Mouse (Mus musculus): ENCODE results near the gene Aox3.

Gene Aox3

DNA sequence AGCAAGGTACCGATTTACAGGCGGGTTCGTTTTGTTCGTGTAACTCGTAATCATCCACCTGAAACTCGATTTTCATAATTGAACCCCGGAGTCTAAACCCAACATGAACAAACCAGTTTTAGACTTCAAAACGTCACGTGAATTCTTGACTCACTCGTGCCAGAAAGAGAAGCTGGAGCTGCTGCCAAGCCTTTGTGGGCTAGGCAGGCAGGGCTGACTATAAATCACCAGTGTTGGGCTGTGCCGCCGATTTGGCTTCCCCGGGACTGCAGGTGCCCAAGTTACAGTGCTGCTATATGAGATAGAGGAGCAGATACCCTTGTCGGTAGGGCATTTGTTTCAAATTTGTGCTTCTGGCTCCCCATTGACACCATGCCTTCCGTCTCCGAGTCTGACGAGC lies 97.3 kb downstream of the Aox3 start, which contains the start of gene Aox4:
Aox4 (plus strand) TSS at position 195 of the 400 bp plus-strand sequence.
- DNase-seq (ENCODE audit: low spot score) = peak; percentile 37

- DNase-seq (ENCODE audit: low spot score) = no peak
These were observed 99.9 kb downstream of the Aox3 start for GRCm38 (mm10) chr1:58212805-58213204.

- no peak for DNase-seq (ENCODE audit: low spot score)
These were observed 100.9 kb downstream of the Aox3 start for GRCm38 (mm10) chr1:58213838-58214237.

DNA sequence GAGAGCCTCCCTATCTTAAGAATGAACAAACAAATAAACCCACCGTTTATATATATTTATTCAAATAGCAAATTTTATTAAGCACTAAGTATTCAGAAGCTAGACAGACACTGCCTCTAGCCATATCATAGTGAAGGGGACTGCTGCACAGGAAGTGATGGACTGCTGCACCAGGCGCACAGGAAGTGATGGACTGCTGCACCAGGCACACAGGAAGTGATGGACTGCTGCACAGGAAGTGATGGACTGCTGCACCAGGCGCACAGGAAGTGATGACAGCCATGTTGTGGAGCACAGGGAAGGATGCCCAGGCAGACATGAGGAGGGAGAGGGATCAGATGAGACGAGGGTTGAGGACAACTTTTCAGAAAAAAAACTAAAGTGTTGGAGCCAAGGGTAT lies 102.4 kb downstream of the Aox3 start:
- DNase-seq (ENCODE audit: low spot score) = no peak

DNA sequence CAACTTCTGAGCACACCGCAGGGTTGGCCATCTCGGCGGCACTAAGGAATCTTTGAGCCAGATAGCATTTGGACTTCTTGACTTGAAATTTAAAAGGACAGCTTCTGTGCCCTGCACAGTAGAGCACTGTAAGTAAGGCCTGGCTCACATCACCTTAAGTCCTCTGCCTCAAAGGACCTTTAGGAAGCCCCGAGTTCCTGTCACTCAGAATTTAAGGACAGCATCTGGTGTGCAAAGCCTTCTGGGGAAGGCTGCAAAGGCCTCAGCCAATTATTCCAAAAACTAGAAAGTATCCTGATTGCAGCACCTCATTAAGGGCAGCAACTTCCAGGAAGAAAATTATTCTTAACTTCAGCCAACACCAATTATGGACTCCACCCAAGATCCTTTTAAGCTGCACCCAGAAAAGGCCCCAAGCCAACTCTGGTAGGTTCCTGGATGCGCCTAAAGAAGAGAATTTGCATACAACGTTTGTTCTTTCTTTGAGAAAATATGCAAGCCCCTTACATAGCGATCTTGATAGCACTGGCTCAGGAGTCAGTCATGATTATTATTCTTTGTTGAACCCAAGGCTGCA lies 103.1 kb downstream of the Aox3 start:
- no peak for DNase-seq (ENCODE audit: low spot score)

- DNase-seq (ENCODE audit: low spot score) = no peak
These were observed 108.1 kb downstream of the Aox3 start for GRCm38 (mm10) chr1:58221070-58221469.

DNA sequence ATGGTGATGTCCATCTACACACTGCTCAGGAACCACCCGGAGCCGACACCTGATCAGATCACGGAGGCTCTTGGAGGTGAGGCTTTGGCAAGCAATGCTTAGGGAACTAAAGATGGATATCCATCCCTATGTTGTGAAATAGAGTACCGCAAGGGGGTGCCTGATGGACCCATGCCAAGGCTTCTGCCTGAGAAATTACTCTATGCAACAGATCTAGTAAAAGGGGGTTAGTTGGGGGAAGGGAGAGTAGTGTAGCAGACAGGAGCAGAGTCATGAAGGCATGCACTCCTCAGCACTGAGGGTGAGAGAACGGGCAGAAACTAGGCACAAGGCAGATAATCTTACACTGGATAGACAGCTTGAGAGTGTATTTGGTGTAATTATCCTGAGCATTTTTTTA lies 108.9 kb downstream of the Aox3 start:
- DNase-seq (ENCODE audit: low spot score) = no peak

GRCm38 (mm10) chr1:58228086-58228485 lies 115.2 kb downstream of the Aox3 start:
- DNase-seq (ENCODE audit: low spot score) = no peak

- DNase-seq (ENCODE audit: low spot score) = no peak
These were observed 116.0 kb downstream of the Aox3 start for GRCm38 (mm10) chr1:58228916-58229315.

- no peak for DNase-seq (ENCODE audit: low spot score)
These were observed 116.8 kb downstream of the Aox3 start for GRCm38 (mm10) chr1:58229774-58230173.

GRCm38 (mm10) chr1:58230542-58230941 lies 117.6 kb downstream of the Aox3 start:
- DNase-seq (ENCODE audit: low spot score) = no peak

DNA sequence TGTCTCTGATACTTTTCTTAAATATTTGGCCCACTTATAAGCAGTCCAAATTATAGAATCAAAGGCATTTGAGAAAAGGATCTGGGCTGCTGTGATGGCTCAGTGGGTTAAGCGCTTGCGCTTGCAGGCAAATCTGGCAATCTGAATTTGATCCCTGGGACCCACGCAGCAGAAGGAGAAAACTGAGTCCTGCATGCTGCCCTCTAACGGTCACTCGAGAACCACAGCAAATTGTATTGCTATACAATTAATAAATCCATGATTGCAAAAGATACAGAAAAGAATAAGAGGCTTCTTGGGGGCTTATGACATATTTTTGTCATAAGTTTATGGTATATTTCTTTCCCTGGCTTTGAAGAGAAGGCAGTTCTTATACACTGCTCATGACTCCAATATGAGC lies 122.5 kb downstream of the Aox3 start:
- no peak for DNase-seq (ENCODE audit: low spot score)

DNA sequence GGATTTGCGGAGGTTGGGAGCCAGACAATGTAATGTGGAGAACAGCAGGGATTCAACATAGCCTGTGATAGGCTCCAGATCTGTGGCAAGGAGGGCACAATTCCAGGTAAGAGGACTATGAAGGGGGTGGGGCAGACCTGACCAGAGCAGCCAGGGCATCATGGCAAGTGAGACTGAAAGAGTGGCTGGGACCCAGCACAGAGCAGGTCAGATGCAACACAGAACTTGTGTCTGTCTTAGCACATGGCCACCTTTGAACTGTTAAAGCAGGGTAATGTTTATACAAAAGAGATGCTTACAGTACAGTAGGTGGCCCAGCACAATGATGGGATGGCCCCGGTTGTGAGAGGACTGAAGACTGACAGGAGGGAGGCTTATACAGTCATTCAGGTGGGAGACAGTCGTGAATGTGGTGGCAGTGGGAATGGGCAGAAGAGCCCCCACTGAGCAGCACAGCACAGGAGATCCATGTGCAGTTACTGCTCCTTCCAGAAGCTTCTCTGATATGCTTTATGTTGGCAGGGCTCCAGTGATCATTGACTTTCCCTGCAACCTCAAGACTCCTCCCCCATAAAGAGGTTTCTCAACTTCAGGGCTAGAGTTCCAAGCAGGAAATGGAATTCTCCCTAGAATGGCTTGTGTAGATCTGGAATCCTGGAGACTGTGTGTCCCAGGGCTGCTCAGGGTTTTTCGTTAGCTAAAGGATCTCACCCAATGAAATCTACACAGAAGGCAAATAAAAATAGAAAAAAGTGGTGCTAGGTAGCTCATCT lies 124.8 kb downstream of the Aox3 start:
- no peak for DNase-seq (ENCODE audit: low spot score)

- DNase-seq (ENCODE audit: low spot score) = no peak
These were observed 125.5 kb downstream of the Aox3 start for GRCm38 (mm10) chr1:58238440-58238839.

DNA sequence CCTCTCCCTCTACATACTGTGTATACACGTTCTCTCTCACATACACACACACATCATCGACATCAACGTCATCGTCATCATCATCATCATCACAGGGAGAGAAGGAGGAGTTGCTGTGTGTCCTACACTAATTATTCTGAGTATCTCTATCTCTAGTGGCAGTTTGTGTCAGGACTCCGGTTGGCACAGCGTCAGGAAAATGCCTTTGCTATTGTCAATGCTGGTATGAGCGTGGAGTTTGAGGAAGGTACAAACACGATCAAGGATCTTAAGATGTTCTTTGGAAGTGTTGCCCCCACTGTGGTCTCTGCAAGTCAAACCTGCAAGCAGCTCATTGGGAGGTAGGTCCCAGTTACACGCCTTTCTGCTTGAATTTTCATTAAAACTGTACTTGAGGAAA lies 126.0 kb downstream of the Aox3 start:
- no peak for DNase-seq (ENCODE audit: low spot score)

GRCm38 (mm10) chr1:58240347-58240746 lies 127.4 kb downstream of the Aox3 start:
- no peak for DNase-seq (ENCODE audit: low spot score)

- DNase-seq (ENCODE audit: low spot score) = no peak
These were observed 131.6 kb downstream of the Aox3 start for GRCm38 (mm10) chr1:58244487-58244886.

DNA sequence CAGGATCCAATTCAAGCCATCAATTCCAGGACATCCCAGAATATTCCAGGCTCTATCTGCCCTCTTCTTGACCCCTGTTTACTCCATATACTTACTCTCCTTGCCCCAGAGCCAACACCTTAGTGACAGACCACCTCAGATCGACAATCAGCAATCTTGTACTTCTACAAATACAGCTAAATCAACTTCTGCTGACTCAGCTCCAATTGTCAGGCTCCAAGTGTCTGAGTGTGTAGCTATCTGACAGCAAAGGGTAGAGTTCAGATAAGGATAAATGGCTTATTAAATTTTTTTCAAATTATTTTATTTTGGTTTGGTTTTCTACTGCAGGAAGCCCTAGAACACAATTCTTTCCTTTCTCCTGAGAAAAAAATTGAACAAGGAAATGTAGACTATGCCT lies 135.6 kb downstream of the Aox3 start:
- no peak for DNase-seq (ENCODE audit: low spot score)
